Mouse (Mus musculus): ENCODE results near the gene Nav2. TPM values are rescaled to one million over a fixed set of nuclear protein-coding genes. Genes with fewer than 3 reads are reported as not detected.

The Nav2 gene
- polyA plus RNA-seq, 1 experiment from 2014 or later: 22.5 TPM

DNA sequence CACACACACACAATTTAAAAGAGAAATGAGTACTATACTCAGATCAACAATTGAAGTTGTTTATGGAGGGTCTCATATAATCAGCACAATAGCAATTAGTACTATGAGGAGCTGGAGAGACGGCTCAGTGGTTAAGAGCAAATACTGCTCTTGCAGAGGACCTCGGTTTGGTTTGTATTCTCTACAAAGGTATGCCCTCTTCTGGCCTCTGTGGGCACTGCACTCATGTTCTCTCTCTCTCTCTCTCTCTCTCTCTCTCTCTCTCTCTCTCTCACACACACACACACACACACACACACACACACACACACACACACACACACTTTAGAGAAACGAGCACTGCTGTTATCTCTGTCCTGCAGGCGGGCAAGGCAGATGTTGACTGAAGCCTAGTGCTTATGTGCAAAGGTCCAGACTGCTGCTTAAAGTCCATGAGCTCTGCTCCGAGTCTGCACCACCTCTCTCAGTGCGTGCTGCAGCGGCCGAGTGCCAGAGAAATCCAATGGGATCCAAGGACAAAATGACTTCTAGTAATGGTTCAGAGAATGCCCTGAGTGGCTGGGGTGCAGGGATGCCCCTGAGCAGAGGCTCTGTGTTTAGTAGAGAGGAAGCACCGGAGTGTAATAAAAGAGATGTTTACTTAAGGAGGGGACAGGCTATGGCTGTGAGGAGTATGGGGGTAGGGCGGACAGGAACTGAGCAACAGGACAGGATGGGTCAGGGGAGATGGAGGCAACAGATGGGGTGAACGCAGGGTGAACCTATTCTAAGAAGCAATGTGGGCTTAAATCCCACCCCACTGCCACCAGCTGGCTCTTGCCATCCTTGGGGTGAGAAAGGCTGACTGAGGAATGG lies 375.2 kb downstream of the Nav2 start:
- Histone ChIP-seq H3K4me2 (ENCODE audit: low read length) (no peak overlapping the region), H3K27ac (replicated peaks; ENCODE audit: low read depth, low read length) (no peak overlapping the region), H3K9me3 (ENCODE audit: control insufficient read depth, low read length) (no peaks in the 10 kb centered on the region), H3K4me3 (replicated peaks; ENCODE audit: low read depth, low read length) (no peak overlapping the region), H3K4me1 (ENCODE audit: control insufficient read depth, insufficient read depth, low read length) (no peaks in the 10 kb centered on the region), H3K9ac (replicated peaks; ENCODE audit: low read length) (no peak overlapping the region), H3K27me3 (ENCODE audit: control insufficient read depth, insufficient read depth, low read length) (no peaks in the 10 kb centered on the region), H3K36me3 (ENCODE audit: control insufficient read depth, insufficient read depth, low read length) (no peaks in the 10 kb centered on the region)
- DNase-seq (no peak), ATAC-seq (ENCODE audit: low FRiP score, low TSS enrichment) (no peak)
- 79% methylated on average over 11 of the region's 11 CpGs for WGBS

DNA sequence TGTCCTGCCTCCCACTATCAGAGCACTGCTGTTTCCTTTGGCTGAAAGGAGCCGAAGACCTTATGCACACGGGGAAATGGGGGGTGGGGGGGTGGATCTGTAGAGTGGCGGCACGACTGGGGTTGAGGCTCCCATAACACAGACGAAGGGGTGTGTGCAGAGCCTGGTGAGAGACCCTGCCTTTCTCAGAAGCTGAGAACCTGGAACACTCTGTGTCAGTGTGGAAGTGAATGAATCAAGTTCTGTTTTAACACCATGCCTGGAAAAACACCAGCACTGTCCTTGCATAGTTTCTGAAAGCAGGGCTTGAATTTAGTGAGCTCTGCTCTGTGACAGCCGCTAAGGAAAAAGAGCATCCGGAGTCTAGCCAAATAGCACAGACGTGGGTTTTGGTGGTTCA lies 379.7 kb downstream of the Nav2 start:
- no peak for ATAC-seq (ENCODE audit: low FRiP score, low TSS enrichment)
- no peak overlapping the region for H3K4me3 ChIP-seq (replicated peaks; ENCODE audit: low read depth, low read length)
- H3K4me1 ChIP-seq (ENCODE audit: control insufficient read depth, insufficient read depth, low read length): no peaks in the 10 kb centered on the region
- no peak overlapping the region for H3K9ac ChIP-seq (replicated peaks; ENCODE audit: low read length)
- H3K9me3 ChIP-seq (ENCODE audit: control insufficient read depth, low read length): no peaks in the 10 kb centered on the region
- WGBS: 65% methylated on average over 8 of the region's 8 CpGs
- H3K4me2 ChIP-seq (ENCODE audit: low read length): no peak overlapping the region
- no peaks in the 10 kb centered on the region for H3K36me3 ChIP-seq (ENCODE audit: control insufficient read depth, insufficient read depth, low read length)
- H3K27ac ChIP-seq (replicated peaks; ENCODE audit: low read depth, low read length): no peak overlapping the region
- no peak for DNase-seq
- H3K27me3 ChIP-seq (ENCODE audit: control insufficient read depth, insufficient read depth, low read length): no peaks in the 10 kb centered on the region

DNA sequence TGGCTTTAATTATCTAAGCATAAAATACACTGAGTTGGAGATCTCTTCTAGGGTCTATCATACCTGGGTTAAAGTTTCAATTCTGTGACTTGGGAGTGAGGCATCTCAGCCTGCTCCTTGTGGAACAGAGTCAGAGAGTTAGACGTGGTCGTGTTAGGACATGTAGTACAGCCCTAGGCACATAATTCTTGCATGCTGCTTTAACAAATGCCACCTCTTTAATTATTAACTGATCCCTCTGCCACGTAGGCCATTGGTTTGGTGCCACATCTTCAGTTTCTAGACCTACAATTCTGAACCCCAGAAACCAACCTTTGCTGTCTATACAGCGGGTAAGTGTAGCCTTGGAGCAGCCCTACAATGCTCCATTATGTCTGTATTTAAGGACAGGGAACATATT lies 381.8 kb downstream of the Nav2 start:
- Histone ChIP-seq H3K36me3 (ENCODE audit: control insufficient read depth, insufficient read depth, low read length) (no peaks in the 10 kb centered on the region), H3K9ac (replicated peaks; ENCODE audit: low read length) (no peak overlapping the region), H3K4me3 (replicated peaks; ENCODE audit: low read depth, low read length) (no peak overlapping the region), H3K9me3 (ENCODE audit: control insufficient read depth, low read length) (no peaks in the 10 kb centered on the region), H3K27ac (replicated peaks; ENCODE audit: low read depth, low read length) (no peak overlapping the region), H3K27me3 (ENCODE audit: control insufficient read depth, insufficient read depth, low read length) (no peaks in the 10 kb centered on the region), H3K4me1 (ENCODE audit: control insufficient read depth, insufficient read depth, low read length) (no peaks in the 10 kb centered on the region), H3K4me2 (ENCODE audit: low read length) (no peak overlapping the region)
- DNase-seq: no peak
- 85% methylated on average over 4 of the region's 4 CpGs for WGBS
- no peak for ATAC-seq (ENCODE audit: low FRiP score, low TSS enrichment)

DNA sequence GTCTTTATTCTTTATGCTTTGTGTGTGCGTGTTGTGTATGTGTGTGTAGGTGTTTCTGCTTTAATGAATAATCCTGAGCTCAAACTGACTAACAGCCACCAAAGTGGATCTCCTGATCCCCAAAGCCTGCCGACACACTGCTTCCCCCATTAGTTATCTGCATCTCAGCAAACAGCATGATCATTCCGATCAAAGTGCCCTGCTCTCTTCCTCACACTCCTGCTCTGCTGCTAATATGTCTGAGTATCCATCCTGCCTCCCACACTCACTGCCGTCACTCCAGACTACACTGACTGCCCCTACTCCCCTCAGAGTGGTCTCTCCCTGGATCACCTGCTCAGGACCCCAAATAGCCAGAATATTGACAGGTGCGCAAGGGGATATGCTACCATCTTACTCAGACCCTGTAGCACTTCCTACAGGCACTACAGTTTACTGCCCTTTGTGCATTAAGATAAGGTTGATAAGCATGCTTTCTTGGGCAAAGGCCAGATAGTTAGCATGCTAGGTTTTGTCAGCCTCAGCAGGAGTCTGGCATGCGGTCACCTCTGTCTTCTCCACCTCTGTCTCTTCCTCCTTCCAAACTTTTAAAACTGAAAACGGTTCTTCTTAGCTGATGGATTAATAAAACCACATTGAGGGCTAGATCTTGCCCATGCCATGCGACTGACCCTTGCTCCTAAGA lies 382.8 kb downstream of the Nav2 start:
- H3K9ac ChIP-seq (replicated peaks; ENCODE audit: low read length): no peak overlapping the region
- no peaks in the 10 kb centered on the region for H3K27me3 ChIP-seq (ENCODE audit: control insufficient read depth, insufficient read depth, low read length)
- no peak for DNase-seq
- no peaks in the 10 kb centered on the region for H3K36me3 ChIP-seq (ENCODE audit: control insufficient read depth, insufficient read depth, low read length)
- 92% methylated on average over 8 of the region's 8 CpGs for WGBS
- no peak overlapping the region for H3K4me2 ChIP-seq (ENCODE audit: low read length)
- no peaks in the 10 kb centered on the region for H3K4me1 ChIP-seq (ENCODE audit: control insufficient read depth, insufficient read depth, low read length)
- ATAC-seq (ENCODE audit: low FRiP score, low TSS enrichment): no peak
- H3K4me3 ChIP-seq (replicated peaks; ENCODE audit: low read depth, low read length): no peak overlapping the region
- H3K9me3 ChIP-seq (ENCODE audit: control insufficient read depth, low read length): no peaks in the 10 kb centered on the region
- no peak overlapping the region for H3K27ac ChIP-seq (replicated peaks; ENCODE audit: low read depth, low read length)

DNA sequence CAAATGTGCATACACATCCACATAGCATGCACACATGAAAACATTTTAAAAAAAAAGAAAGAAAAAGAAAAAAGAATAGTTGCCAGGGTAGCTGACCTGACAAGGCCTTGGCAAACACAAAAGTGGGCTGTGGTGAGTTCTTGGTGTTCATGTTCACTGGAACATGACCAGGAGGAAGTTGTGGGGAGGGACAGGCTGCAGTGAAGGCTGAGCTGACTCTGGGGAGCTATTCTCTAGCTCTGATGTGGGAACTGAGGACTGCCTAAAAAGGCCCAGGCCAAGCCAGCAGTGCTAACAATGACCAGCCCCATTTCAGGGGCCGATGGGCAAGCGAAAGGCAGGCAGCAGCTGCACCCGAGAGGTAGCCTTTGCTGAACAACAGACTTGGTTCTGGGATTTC lies 388.6 kb downstream of the Nav2 start:
- no peak overlapping the region for H3K9ac ChIP-seq (replicated peaks; ENCODE audit: low read length)
- no peak overlapping the region for H3K27ac ChIP-seq (replicated peaks; ENCODE audit: low read depth, low read length)
- no peak overlapping the region for H3K4me3 ChIP-seq (replicated peaks; ENCODE audit: low read depth, low read length)
- DNase-seq: no peak
- no peak for ATAC-seq (ENCODE audit: low FRiP score, low TSS enrichment)
- WGBS: 53% methylated on average over 3 of the region's 3 CpGs
- no peak overlapping the region for H3K4me2 ChIP-seq (ENCODE audit: low read length)
- H3K27me3 ChIP-seq (ENCODE audit: control insufficient read depth, insufficient read depth, low read length): no peaks in the 10 kb centered on the region
- H3K4me1 ChIP-seq (ENCODE audit: control insufficient read depth, insufficient read depth, low read length): 0 out of 2 replicates have a peak, but pooled peaks cover 2% of the 10 kb centered on the region
- no peaks in the 10 kb centered on the region for H3K9me3 ChIP-seq (ENCODE audit: control insufficient read depth, low read length)
- H3K36me3 ChIP-seq (ENCODE audit: control insufficient read depth, insufficient read depth, low read length): no peaks in the 10 kb centered on the region

DNA sequence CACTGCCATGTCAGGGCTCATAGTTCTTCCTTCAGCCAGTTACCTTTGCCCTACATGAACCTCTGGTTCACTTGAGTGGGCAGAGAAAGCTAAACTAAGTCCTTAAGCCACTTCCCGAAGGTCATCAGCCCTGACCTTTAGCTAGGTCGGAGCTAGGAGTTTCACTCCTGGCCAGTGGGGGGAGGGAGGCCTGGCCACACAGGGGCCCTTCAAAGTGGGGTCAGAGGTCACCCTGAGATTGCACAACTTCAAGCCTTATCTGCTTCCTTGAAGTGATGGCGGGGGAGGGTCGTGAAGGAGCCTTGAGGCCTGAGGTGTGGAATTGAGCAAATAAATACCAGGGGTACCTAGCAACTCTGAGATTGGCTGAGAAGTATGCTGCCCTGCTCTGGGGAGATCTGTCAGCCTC lies 389.9 kb downstream of the Nav2 start:
- 16% methylated on average over 4 of the region's 4 CpGs for WGBS
- no peak overlapping the region for H3K4me2 ChIP-seq (ENCODE audit: low read length)
- no peak overlapping the region for H3K27ac ChIP-seq (replicated peaks; ENCODE audit: low read depth, low read length)
- ATAC-seq (ENCODE audit: low FRiP score, low TSS enrichment) (no peak), DNase-seq (no peak)
- H3K27me3 ChIP-seq (ENCODE audit: control insufficient read depth, insufficient read depth, low read length): no peaks in the 10 kb centered on the region
- no peaks in the 10 kb centered on the region for H3K36me3 ChIP-seq (ENCODE audit: control insufficient read depth, insufficient read depth, low read length)
- no peaks in the 10 kb centered on the region for H3K9me3 ChIP-seq (ENCODE audit: control insufficient read depth, low read length)
- H3K4me3 ChIP-seq (replicated peaks; ENCODE audit: low read depth, low read length): no peak overlapping the region
- H3K9ac ChIP-seq (replicated peaks; ENCODE audit: low read length): no peak overlapping the region
- H3K4me1 ChIP-seq (ENCODE audit: control insufficient read depth, insufficient read depth, low read length): 0 out of 2 replicates have a peak, but pooled peaks cover 2% of the 10 kb centered on the region

DNA sequence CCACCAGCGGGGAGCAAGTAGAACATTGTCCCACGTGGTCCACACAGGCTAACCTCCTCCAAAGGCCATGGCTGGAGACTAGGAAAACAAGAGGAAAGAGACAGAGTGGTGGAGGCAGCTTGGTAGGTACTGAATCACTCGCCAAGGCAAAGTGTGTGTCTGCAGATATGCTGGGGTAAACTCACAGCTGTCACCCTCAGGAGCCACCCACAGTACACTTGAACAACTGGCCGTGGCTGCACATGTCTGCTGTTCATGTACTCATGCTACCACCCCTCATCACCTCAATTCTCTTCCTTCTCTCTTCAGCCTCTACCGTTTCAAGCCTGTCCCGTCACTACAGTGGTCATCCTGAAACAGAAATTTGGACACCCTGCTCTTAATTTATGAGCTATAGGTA lies 393.0 kb downstream of the Nav2 start:
- no peaks in the 10 kb centered on the region for H3K9me3 ChIP-seq (ENCODE audit: control insufficient read depth, low read length)
- no peaks in the 10 kb centered on the region for H3K36me3 ChIP-seq (ENCODE audit: control insufficient read depth, insufficient read depth, low read length)
- ATAC-seq (ENCODE audit: low FRiP score, low TSS enrichment) (no peak), DNase-seq (no peak)
- peaks cover 17% of the 10 kb centered on the region; the same call in 1 of the 2 replicates for H3K4me1 ChIP-seq (ENCODE audit: control insufficient read depth, insufficient read depth, low read length)
- H3K9ac ChIP-seq (replicated peaks; ENCODE audit: low read length): no peak overlapping the region
- no peak overlapping the region for H3K4me3 ChIP-seq (replicated peaks; ENCODE audit: low read depth, low read length)
- H3K27me3 ChIP-seq (ENCODE audit: control insufficient read depth, insufficient read depth, low read length): no peaks in the 10 kb centered on the region
- WGBS: 82% methylated on average over 6 of the region's 6 CpGs
- no peak overlapping the region for H3K4me2 ChIP-seq (ENCODE audit: low read length)
- H3K27ac ChIP-seq (replicated peaks; ENCODE audit: low read depth, low read length): no peak overlapping the region

DNA sequence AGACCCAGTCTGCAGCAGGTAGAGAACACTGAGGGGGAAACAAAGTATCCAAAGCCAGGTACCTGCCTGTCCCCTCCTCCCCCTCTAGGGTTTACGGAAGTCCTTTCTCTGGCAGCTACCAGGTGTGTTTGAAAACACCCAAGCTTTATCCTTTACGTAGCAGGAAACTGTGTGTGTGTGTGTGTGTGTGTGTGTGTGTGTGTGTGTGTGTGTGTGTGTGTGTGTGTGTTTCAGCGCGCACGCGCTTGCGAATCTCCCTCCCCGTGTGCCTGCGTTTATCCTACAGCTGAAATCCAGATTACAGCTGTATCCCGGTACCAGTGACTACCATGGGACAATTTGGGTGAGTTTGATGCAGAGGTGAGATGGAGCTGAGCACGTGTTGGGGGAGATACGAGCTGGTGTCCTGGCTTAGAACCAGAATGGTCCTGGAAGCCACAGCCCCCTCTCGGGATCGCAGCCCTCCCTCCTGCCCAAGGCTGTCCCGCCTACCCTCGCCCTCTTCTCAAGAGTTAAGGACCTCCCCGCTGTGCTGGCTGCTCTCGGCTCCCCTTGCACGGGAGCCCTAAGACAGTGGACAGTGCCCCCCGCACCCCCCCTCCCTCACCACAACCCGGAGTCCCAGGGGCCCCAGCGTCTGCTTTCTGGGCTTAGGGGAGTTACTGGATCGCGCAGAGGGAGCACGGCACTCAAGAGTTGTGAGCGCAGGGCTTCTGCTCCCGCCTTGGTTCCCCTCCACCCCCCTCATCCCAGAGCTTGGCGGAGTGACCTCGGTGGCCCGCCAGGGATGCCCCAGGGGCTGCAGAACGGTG lies 395.3 kb downstream of the Nav2 start:
- H3K4me1 ChIP-seq (ENCODE audit: control insufficient read depth, insufficient read depth, low read length): peaks cover 18% of the 10 kb centered on the region; the same call in 1 of the 2 replicates
- no peak overlapping the region for H3K27ac ChIP-seq (replicated peaks; ENCODE audit: low read depth, low read length)
- H3K9ac ChIP-seq (replicated peaks; ENCODE audit: low read length): no peak overlapping the region; the same call in 1 of the 2 replicates
- no peaks in the 10 kb centered on the region for H3K36me3 ChIP-seq (ENCODE audit: control insufficient read depth, insufficient read depth, low read length)
- ATAC-seq (ENCODE audit: low FRiP score, low TSS enrichment) (peak; percentile 49), DNase-seq (peak; percentile 53)
- H3K4me2 ChIP-seq (ENCODE audit: low read length): peak overlapping the region; percentile 57
- H3K4me3 ChIP-seq (replicated peaks; ENCODE audit: low read depth, low read length): peak overlapping the region; percentile 29
- WGBS: 2% methylated on average over 31 of the region's 31 CpGs
- no peaks in the 10 kb centered on the region for H3K27me3 ChIP-seq (ENCODE audit: control insufficient read depth, insufficient read depth, low read length)
- no peaks in the 10 kb centered on the region for H3K9me3 ChIP-seq (ENCODE audit: control insufficient read depth, low read length)
